Mouse (Mus musculus) CD4-positive, CD25-positive, alpha-beta regulatory T cell, adult 4 months (primary cell): ENCODE measurements around the gene Dnajb12. TPM values are rescaled to one million over a fixed set of nuclear protein-coding genes. Genes with fewer than 3 reads are reported as not detected.

Source experiments
- ATAC-seq: one replicate; pipeline ENCODE4 v1.8.0; 2017
- polyA plus RNA-seq, 2 experiments: library from polyadenylated mRNA; unstranded; fragments of 100-300 nt; shearing (Covaris generic); gene quantifications; one replicate each; pipeline ENCODE4 v1.2.1; 2017

Gene Dnajb12
- polyA plus RNA-seq: 10 to 100 TPM; 19.1 to 25.2 TPM

- ATAC-seq: peak; percentile 91
These were observed at the start of gene Dnajb12 for GRCm38 (mm10) chr10:59879255-59880028. Dnajb12 (plus strand) TSS chr10:59879556.

- ATAC-seq: no peak
These were observed 49.5 kb upstream of the Dnajb12 start for GRCm38 (mm10) chr10:59829886-59830285.

GRCm38 (mm10) chr10:59831950-59832349 lies 47.4 kb upstream of the Dnajb12 start:
- ATAC-seq: no peak

GRCm38 (mm10) chr10:59835301-59836155 lies 43.8 kb upstream of the Dnajb12 start:
- no peak for ATAC-seq

- no peak for ATAC-seq
These were observed 41.9 kb upstream of the Dnajb12 start for GRCm38 (mm10) chr10:59837490-59837889.

- no peak for ATAC-seq
These were observed 37.9 kb upstream of the Dnajb12 start for GRCm38 (mm10) chr10:59841434-59841833.

DNA sequence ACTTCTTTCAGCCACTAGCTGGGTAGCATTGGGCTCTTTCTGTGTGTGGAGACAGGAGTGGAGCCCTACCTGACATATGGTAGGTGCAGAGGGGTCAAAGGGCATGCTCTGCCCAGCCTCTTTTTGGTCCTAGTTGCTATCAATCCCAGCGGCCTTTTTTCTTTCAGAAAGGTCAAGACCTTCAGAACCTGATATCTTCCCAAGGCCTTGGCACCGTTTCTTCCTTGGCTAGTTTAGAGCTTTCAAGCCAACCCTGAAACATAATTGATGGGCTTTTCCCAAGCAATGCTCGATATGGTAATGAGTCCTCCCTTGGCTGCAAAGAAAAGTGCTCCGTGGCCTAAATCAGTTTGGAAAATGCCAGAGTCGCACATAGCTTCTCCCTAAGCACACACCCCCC lies 36.2 kb upstream of the Dnajb12 start:
- no peak for ATAC-seq

GRCm38 (mm10) chr10:59844686-59845085 lies 34.7 kb upstream of the Dnajb12 start:
- ATAC-seq: no peak

- ATAC-seq: no peak
These were observed 32.9 kb upstream of the Dnajb12 start for GRCm38 (mm10) chr10:59846416-59846815.

DNA sequence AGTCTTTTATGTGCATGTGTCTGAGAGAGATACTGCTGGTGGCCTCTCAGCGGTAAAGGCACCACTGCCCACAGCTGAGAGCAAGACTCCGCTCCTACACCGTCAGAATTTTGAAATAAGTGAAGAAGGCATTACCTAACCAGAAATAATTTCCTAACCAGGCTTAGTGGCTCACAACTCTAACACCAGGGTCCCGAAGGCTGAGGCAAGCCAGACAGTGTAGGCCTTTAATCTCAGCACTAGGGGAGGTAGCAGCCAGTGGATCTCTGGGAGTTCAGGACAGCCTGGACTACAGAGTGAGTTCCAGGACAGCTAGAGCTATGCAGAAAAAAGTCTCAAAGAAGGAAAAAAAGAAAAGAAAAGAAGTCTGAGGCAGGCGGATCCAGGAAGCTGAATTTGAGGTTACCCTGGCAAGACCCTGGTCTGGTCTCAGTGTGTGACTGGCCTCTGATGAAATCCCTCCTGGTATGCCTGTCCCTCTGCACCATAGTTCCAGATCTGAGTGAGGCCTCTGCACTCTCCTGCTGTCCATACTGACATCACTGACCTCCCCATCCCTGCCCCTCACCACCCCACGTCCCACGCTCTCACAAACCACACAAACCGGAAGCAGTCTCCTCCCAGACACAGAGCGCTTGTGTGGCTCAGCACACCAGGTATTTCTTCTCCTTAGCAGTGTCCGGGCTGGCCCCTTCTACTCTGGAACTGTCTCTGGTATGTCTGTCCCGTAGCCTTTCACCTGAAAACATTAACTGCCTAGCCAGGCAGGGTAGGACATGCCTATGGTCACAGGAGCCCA lies 31.1 kb upstream of the Dnajb12 start:
- no peak for ATAC-seq

DNA sequence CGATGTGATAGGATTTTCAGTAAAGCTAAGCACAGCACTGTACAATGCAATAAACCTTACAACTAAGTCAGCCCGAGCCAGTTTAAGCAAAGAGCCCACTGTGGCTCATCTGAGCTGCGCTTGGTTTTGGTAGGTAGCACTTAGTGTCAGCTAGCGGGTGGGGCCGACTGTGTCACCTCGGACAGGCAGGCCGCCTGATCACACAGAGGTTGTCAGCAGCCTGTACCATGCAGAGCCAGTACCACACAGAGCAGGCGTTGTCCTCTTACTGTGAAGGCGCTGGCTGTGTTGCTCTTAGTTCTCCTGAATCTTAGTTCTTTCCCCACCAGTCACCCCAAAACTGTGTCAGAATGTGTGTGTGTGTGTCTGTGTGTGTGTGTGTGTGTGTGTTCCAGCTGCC lies 30.4 kb upstream of the Dnajb12 start:
- ATAC-seq: no peak

DNA sequence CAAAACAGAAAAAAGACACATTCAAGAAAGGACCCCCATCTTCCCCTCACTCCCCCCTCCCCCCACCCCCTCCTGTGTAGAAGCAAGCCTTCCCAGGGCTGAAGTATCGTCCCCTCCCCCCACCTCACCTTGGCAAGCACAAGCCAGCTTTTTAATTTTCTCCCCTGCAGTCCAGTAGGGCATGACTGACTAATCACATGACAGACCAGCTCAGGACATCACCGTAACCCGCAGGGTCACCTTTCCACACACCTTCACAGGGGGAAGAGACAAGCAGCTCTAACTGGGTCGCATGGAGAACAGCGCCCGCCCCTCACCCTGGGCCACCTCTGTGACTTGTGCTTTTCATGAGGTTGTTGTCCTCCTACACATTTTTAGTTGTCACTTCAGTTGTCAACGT lies 30.0 kb upstream of the Dnajb12 start:
- no peak for ATAC-seq

- ATAC-seq: no peak
These were observed 22.2 kb upstream of the Dnajb12 start for GRCm38 (mm10) chr10:59857157-59857556.

DNA sequence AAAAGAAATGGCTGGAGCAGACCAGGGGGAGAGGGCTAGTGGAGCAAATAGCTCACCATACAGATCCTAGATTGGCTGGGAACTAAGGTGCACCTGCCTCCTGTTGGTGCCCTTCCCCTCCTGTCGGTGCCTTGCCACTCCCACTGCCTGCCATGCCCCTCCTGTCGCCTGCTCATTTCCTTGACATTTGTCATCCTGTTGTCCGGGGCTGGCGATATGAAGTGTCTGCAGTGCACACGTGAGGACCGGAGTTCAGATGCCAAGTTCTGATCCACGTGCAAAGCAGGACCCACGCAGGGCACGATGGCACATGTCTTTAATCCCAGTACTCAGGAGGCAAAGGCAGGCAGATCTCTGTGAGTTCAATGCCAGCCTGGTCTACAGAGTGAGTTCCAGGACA lies 18.7 kb upstream of the Dnajb12 start:
- ATAC-seq: no peak

- ATAC-seq: no peak
These were observed 18.2 kb upstream of the Dnajb12 start for GRCm38 (mm10) chr10:59861201-59861600.

GRCm38 (mm10) chr10:59862816-59863440 lies 16.4 kb upstream of the Dnajb12 start:
- ATAC-seq: no peak

GRCm38 (mm10) chr10:59863620-59864019 lies 15.7 kb upstream of the Dnajb12 start:
- no peak for ATAC-seq

DNA sequence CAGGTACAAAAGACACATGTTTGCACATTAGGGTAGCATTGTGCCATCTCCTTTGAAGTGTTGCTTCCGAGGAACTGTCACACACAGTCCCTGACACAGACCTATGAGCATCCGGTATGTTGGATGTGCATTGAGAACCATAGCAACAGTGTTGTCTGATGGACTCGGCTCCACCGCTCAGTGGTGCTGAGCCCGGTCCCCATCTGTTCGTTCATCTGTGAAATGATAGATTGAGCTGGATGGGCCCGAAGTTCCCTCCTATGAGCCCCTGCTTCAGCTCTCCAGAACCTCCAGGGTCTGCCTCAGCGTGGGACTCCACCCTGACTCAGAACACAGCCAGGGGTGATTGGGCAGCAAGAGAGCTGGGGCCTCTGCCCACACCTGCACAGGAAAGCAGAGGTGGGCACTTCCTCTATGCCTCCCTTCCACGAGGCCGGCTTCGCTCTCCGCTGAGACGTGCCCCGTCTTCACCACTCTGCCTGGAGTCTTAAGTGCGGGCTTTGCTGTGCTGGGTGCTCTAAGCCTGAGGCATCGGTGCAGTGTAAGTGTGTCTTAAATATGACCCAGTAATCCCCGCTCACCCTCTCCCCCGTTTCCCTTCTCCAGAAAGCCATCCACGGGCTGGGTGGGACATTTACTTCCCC lies 15.0 kb upstream of the Dnajb12 start:
- peak; percentile 71 for ATAC-seq

DNA sequence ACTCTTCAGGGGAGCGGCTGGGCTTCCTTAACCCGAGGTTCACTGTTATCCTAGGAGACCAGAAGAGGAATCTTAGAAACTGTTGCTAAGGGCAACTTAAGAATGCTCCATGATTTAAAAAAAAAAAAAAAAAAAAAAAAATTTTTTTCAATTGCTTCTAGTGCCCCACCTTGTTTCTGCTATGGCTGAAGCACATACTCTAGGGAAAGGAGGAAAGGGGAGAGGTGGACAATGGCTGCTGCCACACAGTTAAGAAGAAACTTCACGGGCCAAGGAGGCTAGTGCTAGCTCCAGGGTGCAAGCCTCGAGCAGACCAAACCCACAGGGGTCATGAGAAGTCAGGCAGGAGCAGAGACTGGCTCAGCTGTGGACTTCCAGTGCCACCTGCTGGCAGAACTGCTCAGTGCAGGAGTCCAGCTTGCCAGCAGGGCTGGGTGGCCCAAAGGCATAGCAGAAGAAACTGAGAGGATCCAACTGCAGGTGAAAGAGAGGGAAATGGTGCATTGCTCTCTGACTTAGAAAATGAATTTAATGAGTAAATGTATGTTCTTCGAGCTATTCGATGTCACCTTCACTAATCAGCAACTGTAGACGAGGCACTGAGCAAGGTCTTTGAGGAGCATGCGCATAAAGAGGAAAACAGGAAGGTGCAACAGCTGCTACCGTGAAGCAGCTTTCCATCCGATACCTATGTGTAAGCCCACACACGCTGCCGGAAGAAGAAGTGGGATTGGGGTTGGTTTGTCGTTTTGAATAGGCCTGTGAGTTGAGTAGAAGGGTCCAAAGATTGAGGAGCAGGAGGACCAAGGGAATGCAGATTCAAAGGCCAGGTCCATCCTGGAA lies 14.3 kb upstream of the Dnajb12 start:
- peak; percentile 89 for ATAC-seq

GRCm38 (mm10) chr10:59868266-59868665 lies 11.1 kb upstream of the Dnajb12 start:
- no peak for ATAC-seq

GRCm38 (mm10) chr10:59870038-59870437 lies 9.3 kb upstream of the Dnajb12 start:
- ATAC-seq: no peak
